In genomic region chr11:104614130-104614529, GRCm38 (mm10) we compare ENCODE assay signal across 15 mouse cellular contexts. TPM values are rescaled to one million over a fixed set of nuclear protein-coding genes. Genes with fewer than 3 reads are reported as not detected.
DNase-seq lines count a peak whose midpoint lies in the region; ATAC-seq and TF ChIP-seq lines count a peak whose summit lies in the region.
"Had no signal": no experiment of that assay in that cellular context is flagged by ENCODE, and none has a peak within 500 bp of the region (broad histone marks: within the 10 kb centered on the region; RNA-seq: fewer than 3 reads in every experiment).

No protein-coding gene starts in this region.

- H3K9me3 ChIP-seq in G1E (replicated peaks) = no peaks in the 10 kb centered on the region; the same call in 1 of the 2 replicates
- no peaks in the 10 kb centered on the region for H3K9me3 ChIP-seq in hindbrain, embryonic 16.5 days (ENCODE audit: control insufficient read depth, low read length)

- peak; percentile 95 for DNase-seq in 416B (ENCODE audit: low read depth)
- DNase-seq in G1E (ENCODE audit: low spot score) = peak; percentile 52
- DNase-seq in naive thymus-derived CD4-positive, alpha-beta T cell, adult 2 months (ENCODE audit: low read depth) = peak; percentile 34
- DNase-seq in layer of hippocampus, adult 9-10 months (ENCODE audit: low spot score) = no peak
- no peak for DNase-seq in urinary bladder, postnatal 14 days (ENCODE audit: low spot score)
- DNase-seq: adrenal gland, postnatal 36 days; cerebellum, adult 2 months; gastrocnemius, postnatal 10 days; heart, postnatal 14 days; kidney, adult 9 months; thymus, postnatal 36 days had no signal

- ATAC-seq in G1E (ENCODE audit: extremely low read depth, insufficient number of reproducible peaks, low FRiP score, poor library complexity, severe bottlenecking) = peak; percentile 51; the same call in 1 of the 2 replicates
- peak; percentile 55 to 70 for ATAC-seq in hematopoietic stem cell, adult 5-6 weeks (replicated peaks in 1 of 2; ENCODE audit: insufficient read depth in 1 of 2, low FRiP score in 2 of 2, low TSS enrichment in 1 of 2, low read depth in 1 of 2, poor library complexity in 2 of 2, severe bottlenecking in 2 of 2)
- no peak for ATAC-seq in hindbrain, embryonic 16.5 days
- ATAC-seq: hindbrain, postnatal 0 days had no signal

- no peak overlapping the region for H3K4me2 ChIP-seq in hindbrain, embryonic 16.5 days (ENCODE audit: low read length)

- no peak overlapping the region for H3K9ac ChIP-seq in hindbrain, embryonic 16.5 days (ENCODE audit: low read depth, low read length)
- H3K9ac ChIP-seq: liver, embryonic 14.5 days had no signal

- no peak for TF ChIP-seq CTCF in G1E (IDR thresholded peaks at IDR 0.05; ENCODE audit: low read depth, low read length)

- H3K4me3 ChIP-seq in G1E (ENCODE audit: low read depth, low read length) = peak overlapping the region; percentile 40; the same call in 1 of the 2 replicates
- no peak overlapping the region for H3K4me3 ChIP-seq in hindbrain, embryonic 16.5 days (ENCODE audit: low read length)

- peaks cover 40% of the 10 kb centered on the region for H3K27me3 ChIP-seq in G1E (ENCODE audit: insufficient read depth, low read length)
- H3K27me3 ChIP-seq in hindbrain, embryonic 16.5 days (replicated peaks; ENCODE audit: control insufficient read depth, insufficient read depth, low read length) = 0 out of 2 replicates have a peak, but pooled peaks cover 2% of the 10 kb centered on the region

- WGBS in hindbrain, embryonic 16.5 days = 85% methylated on average over 2 of the region's 2 CpGs

- H3K4me1 ChIP-seq in G1E (ENCODE audit: insufficient read depth, low read depth, low read length) = peaks cover 95% of the 10 kb centered on the region
- no peaks in the 10 kb centered on the region for H3K4me1 ChIP-seq in hindbrain, embryonic 16.5 days (ENCODE audit: control insufficient read depth, insufficient read depth, low read depth, low read length)

- H3K36me3 ChIP-seq in G1E (replicated peaks) = no peaks in the 10 kb centered on the region
- no peaks in the 10 kb centered on the region for H3K36me3 ChIP-seq in hindbrain, embryonic 16.5 days (ENCODE audit: control insufficient read depth, insufficient read depth, low read length)

- H3K27ac ChIP-seq in hindbrain, embryonic 16.5 days (ENCODE audit: low read depth, low read length) = no peak overlapping the region
- H3K27ac ChIP-seq: hindbrain, postnatal 0 days; liver, embryonic 14.5 days had no signal

RNA-seq across cellular contexts. Expression of gene Itgb3, which starts 6.3 kb away (rescaled TPM):
- total RNA-seq in G1E (2014; fragmentation: Nextera tagmentation) = 2.1 and 2.7 TPM in 2 replicates
- total RNA-seq in G1E (2017) = 15.6 and 19.2 TPM in 2 replicates
- 0.73 and 0.87 TPM in 2 replicates for polyA plus RNA-seq in G1E (2012)
- total RNA-seq in hematopoietic stem cell, adult 5-6 weeks (2017) = 6.5 and 9.6 TPM in 2 replicates
- 1.6 and 1.9 TPM in 2 replicates for polyA plus RNA-seq in hindbrain, embryonic 16.5 days (2015; fragmentation: Nextera tagmentation; extraction: Ambion mirVana)

Comparison
In these comparisons a context has a peak if more than half of its experiments do, and no peak if none do; other contexts are left out.
1. DNase-seq: peak in 416B (single experiment), G1E (single experiment) and naive thymus-derived CD4-positive, alpha-beta T cell, adult 2 months (single experiment); none in layer of hippocampus, adult 9-10 months (single experiment) and urinary bladder, postnatal 14 days (single experiment).